Mouse (Mus musculus) heart, embryonic 12.5 days (tissue): Measurements from ENCODE around the gene Vps35l. TPM values are rescaled to one million over a fixed set of nuclear protein-coding genes. Genes with fewer than 3 reads are reported as not detected.

Source experiments
- ATAC-seq: fragments of 200-750 bp; cut with Nextera tagmentation; 2 replicates; pipeline ENCODE4 v1.8.0; 2017; ENCODE audit warnings: moderate TSS enrichment, moderate library complexity; ENCODE audit not compliant: insufficient number of reproducible peaks, low FRiP score
- H3K27ac ChIP-seq: fragments of 300-500 bp; sonication (generic); 2 replicates; pipeline ENCODE4 v1.5.1; 2016; ENCODE audit warnings: mild to moderate bottlenecking, moderate library complexity; ENCODE audit not compliant: poor library complexity, severe bottlenecking
- H3K27me3 ChIP-seq: fragments of 300-500 bp; sonication (generic); replicated peaks from 2 replicates; pipeline ENCODE4 v1.6.1; 2016; ENCODE audit warnings: mild to moderate bottlenecking, moderate library complexity
- H3K36me3 ChIP-seq: fragments of 300-500 bp; sonication (generic); 2 replicates; pipeline ENCODE4 v1.6.1; 2016; ENCODE audit warnings: mild to moderate bottlenecking, moderate library complexity
- H3K4me1 ChIP-seq: fragments of 300-500 bp; sonication (generic); replicated peaks from 2 replicates; pipeline ENCODE4 v1.6.1; 2016; ENCODE audit warnings: mild to moderate bottlenecking
- H3K4me2 ChIP-seq: fragments of 300-500 bp; sonication (generic); 2 replicates; pipeline ENCODE4 v1.6.1; 2016; ENCODE audit warnings: mild to moderate bottlenecking, moderate library complexity
- H3K4me3 ChIP-seq: fragments of 300-500 bp; sonication (generic); 2 replicates; pipeline ENCODE4 v1.5.1; 2016; ENCODE audit warnings: mild to moderate bottlenecking
- H3K9ac ChIP-seq: fragments of 300-500 bp; sonication (generic); 2 replicates; pipeline ENCODE4 v1.6.1; 2016; ENCODE audit warnings: mild to moderate bottlenecking, moderate library complexity
- H3K9me3 ChIP-seq: fragments of 300-500 bp; sonication (generic); replicated peaks from 2 replicates; pipeline ENCODE4 v1.6.1; 2016; ENCODE audit warnings: mild to moderate bottlenecking, moderate library complexity
- WGBS: fragments of 180-500 bp; shearing (Covaris S2); methylation state at CpG from one replicate; pipeline ENCODE4 v1.1.7; 2016; 5-methylcytosine and 5-hydroxymethylcytosine counted together
- polyA plus RNA-seq: library from polyadenylated mRNA; unstranded; fragments of >200 nt; fragmentation: Nextera tagmentation; extraction: Ambion mirVana; gene quantifications from 2 replicates; pipeline ENCODE4 v1.2.1, GENCODE M21; 2016

Gene Vps35l
- polyA plus RNA-seq, 1 experiment from 2014 or later = 55.7 TPM

DNA sequence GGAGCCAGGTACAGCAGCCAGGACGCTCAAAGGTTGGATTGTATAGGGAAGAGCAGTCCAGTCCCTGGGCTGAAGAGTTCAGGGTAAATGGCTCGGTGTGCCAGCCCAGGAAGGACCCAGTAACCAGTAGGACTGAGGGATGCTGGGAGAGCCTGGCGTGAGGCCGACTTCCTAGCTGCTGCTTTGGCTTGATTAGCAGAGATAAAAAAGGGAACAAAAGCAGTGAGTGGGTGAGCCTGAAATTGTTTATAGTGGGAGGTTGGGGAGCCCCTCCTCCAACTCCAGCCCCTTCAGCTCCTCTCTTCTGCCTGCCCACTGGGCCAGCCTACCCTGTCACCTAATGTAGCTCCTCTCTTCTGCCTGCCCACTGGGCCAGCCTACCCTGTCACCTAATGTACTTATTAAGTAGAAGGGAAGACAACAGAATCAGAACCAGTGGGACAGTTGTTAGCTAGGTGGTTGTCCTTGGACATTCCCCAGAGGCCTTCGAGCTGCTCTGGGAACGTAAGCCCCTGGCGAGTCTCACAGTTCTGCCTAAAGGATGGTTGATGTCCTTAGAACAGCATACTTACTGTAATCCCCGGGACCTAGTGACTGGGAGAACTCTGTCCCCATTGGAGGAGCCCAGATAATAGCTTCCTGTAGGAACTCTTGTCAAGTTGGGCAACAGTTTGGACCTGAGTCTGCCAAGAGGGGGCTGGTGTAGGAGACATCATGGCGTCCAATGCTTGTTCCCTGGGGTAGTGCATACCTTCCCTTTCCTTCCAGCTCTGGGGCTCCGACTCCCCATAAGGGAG lies 37.8 kb downstream of the Vps35l start:
- Histone ChIP-seq H3K4me3 (no peak overlapping the region), H3K27ac (no peak overlapping the region), H3K36me3 (peaks cover 66% of the 10 kb centered on the region), H3K9ac (no peak overlapping the region), H3K27me3 (no peaks in the 10 kb centered on the region), H3K4me1 (peaks cover 8% of the 10 kb centered on the region), H3K9me3 (no peaks in the 10 kb centered on the region), H3K4me2 (no peak overlapping the region)
- ATAC-seq = no peak
- 67% methylated on average over 10 of the region's 10 CpGs for WGBS

DNA sequence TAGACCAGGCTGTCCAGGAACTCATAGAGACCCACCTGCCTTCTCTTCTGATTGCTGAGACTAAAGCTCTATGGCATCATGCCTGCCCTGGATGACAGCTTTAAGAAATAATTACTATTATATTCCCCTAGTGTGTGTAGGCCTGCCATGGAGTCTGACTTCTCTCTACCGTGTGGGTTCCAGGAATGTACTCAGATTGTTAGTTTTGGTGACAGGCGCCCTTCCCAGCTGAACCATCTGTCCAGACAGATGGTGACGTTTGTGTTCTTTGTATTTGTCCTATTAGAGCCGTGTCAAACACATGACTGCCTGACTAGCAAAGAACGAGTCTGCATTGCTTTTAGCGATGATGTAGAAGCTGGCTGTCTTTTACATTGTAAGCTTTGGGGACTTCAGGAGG lies 38.5 kb downstream of the Vps35l start:
- no peaks in the 10 kb centered on the region for H3K9me3 ChIP-seq
- H3K36me3 ChIP-seq = peaks cover 67% of the 10 kb centered on the region
- H3K9ac ChIP-seq = no peak overlapping the region
- H3K27me3 ChIP-seq = no peaks in the 10 kb centered on the region
- peaks cover 8% of the 10 kb centered on the region for H3K4me1 ChIP-seq
- no peak for ATAC-seq
- H3K27ac ChIP-seq = no peak overlapping the region
- H3K4me2 ChIP-seq = no peak overlapping the region
- 84% methylated on average over 6 of the region's 6 CpGs for WGBS
- H3K4me3 ChIP-seq = no peak overlapping the region

DNA sequence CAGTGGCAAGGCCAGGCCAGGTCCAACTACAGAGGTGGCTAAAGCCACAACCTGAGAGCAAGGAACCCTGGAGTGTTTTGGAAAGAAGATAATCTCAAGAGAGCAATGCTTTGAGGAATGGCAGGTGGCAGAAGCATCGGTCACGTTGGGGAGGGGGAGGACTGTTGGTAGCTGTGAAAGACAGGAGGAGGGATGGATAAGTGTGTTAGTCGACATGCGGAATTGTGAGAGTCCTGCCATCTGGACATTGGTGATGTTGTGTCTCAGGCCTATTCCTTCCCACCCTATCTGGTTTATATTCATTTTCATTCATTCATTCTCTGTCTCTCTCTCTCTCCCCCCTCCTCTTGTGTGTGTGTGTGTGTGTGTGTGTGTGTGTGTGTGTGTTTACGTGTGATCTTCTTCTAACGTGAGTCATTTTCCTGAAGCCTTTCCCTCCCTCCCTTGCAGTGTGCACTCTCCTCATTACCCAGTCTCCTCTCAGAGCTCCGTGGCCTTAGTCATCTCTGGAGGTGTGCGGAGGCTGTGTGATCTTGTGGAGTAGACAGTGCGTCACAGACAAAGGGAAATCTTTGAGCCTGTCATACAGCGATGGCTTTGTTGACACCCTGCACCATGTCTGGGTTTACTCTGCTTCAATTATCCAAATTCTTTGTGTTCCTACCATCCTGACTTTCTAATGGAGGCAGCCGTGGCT lies 43.4 kb downstream of the Vps35l start:
- 84% methylated on average over 11 of the region's 11 CpGs for WGBS
- H3K4me3 ChIP-seq = no peak overlapping the region
- 0 out of 2 replicates have a peak, but pooled peaks cover under 1% of the 10 kb centered on the region for H3K4me1 ChIP-seq
- no peak overlapping the region for H3K9ac ChIP-seq
- no peak overlapping the region for H3K4me2 ChIP-seq
- H3K27ac ChIP-seq = no peak overlapping the region
- no peaks in the 10 kb centered on the region for H3K27me3 ChIP-seq
- peaks cover 49% of the 10 kb centered on the region for H3K36me3 ChIP-seq
- ATAC-seq = no peak
- no peaks in the 10 kb centered on the region for H3K9me3 ChIP-seq

DNA sequence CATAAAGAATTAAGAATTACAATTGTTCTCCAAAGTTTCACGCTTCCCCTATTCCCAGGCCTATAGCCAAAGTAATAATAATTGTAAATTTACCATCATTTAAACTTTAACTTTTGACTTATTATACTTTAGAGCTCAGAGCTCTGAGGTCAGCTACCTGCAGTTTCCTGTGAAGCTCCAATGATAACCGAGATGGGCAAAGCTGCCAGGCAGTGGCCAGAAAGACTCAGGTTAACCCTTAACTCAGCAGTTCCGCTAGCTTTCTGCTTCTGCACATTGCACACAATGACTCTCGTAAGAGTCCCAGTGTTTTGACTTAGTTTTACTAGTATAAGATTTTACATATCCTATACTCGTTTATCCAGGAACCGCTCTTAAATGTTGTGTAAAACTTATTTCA lies 46.1 kb downstream of the Vps35l start:
- Histone ChIP-seq H3K4me1 (0 out of 2 replicates have a peak, but pooled peaks cover 4% of the 10 kb centered on the region), H3K27me3 (no peaks in the 10 kb centered on the region), H3K27ac (no peak overlapping the region), H3K9ac (no peak overlapping the region), H3K36me3 (peaks cover 36% of the 10 kb centered on the region), H3K4me3 (no peak overlapping the region), H3K4me2 (no peak overlapping the region), H3K9me3 (no peaks in the 10 kb centered on the region)
- no peak for ATAC-seq
- WGBS = 86% methylated on average over 6 of the region's 6 CpGs

DNA sequence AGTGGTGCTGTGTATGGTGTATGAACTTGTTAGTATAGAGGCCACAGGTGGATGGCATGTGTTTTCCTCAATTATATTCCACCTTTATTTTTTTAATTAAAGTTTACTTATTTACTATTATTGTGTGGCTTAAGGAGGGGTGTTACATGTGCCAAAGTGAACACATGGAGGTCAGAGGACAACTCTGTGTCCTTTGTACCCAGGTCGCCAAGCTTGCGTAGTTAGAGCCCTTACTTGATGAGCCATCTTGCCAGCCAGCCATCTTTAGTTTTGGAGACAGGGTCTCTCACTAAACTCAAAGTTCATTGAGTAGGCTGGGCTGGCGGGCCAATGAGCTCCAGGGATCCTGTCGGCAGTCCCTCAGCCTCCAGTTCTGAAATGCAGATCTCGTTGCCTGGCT lies 47.3 kb downstream of the Vps35l start:
- no peak for ATAC-seq
- Histone ChIP-seq H3K27me3 (no peaks in the 10 kb centered on the region), H3K27ac (no peak overlapping the region), H3K9me3 (no peaks in the 10 kb centered on the region), H3K4me3 (no peak overlapping the region), H3K36me3 (peaks cover 43% of the 10 kb centered on the region), H3K4me1 (0 out of 2 replicates have a peak, but pooled peaks cover 4% of the 10 kb centered on the region), H3K4me2 (no peak overlapping the region), H3K9ac (no peak overlapping the region)
- 89% methylated on average over 5 of the region's 5 CpGs for WGBS

DNA sequence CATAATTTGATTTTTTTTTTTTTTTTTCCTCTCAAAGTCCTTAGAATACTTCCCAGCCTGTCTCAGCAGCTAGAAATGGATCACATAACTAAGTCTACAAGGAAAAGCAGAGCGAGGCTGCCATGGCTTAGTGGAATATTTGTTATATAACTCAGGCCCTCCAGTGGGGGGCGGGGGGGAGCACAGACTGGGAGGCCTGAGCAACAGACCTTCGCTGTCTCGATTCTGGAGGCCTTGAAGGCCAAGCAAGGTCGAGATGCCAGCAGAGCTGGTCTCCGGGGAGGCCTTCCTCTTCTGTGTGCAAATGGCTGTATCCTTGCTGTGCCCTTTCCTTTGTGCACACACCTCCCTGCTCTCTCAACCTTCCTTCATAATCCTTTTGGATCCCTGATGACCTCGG lies 48.5 kb downstream of the Vps35l start:
- H3K4me3 ChIP-seq = no peak overlapping the region
- H3K36me3 ChIP-seq = peaks cover 44% of the 10 kb centered on the region
- H3K9ac ChIP-seq = no peak overlapping the region
- H3K4me1 ChIP-seq = 0 out of 2 replicates have a peak, but pooled peaks cover 4% of the 10 kb centered on the region
- H3K4me2 ChIP-seq = no peak overlapping the region
- H3K9me3 ChIP-seq = no peaks in the 10 kb centered on the region
- ATAC-seq = no peak
- H3K27ac ChIP-seq = no peak overlapping the region
- 64% methylated on average over 7 of the region's 7 CpGs for WGBS
- no peaks in the 10 kb centered on the region for H3K27me3 ChIP-seq

DNA sequence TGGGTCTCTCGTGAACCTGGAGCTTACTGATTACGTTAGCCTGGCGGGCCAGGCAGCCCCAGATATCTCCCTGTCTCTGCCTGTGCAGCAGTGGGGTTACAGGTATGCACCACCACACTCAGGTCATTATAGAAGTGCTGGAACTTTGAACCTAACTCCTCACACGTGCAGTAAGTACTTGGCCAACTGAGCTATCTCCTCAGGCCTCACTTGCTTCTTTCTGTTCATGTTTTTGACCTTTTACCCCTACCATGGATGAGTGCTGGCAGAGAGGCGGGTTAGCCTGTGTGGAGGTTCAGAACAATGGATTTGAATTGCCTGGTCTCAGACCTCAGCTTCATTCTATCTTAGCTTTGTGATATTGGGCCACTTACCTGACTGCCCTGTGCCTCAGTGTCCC lies 50.3 kb downstream of the Vps35l start:
- H3K9me3 ChIP-seq = no peaks in the 10 kb centered on the region
- no peak overlapping the region for H3K9ac ChIP-seq
- peaks cover 44% of the 10 kb centered on the region for H3K36me3 ChIP-seq
- H3K4me3 ChIP-seq = no peak overlapping the region
- no peak overlapping the region for H3K4me2 ChIP-seq
- 79% methylated on average over 5 of the region's 5 CpGs for WGBS
- no peak overlapping the region for H3K27ac ChIP-seq
- no peaks in the 10 kb centered on the region for H3K27me3 ChIP-seq
- ATAC-seq = no peak
- H3K4me1 ChIP-seq = 0 out of 2 replicates have a peak, but pooled peaks cover 4% of the 10 kb centered on the region

DNA sequence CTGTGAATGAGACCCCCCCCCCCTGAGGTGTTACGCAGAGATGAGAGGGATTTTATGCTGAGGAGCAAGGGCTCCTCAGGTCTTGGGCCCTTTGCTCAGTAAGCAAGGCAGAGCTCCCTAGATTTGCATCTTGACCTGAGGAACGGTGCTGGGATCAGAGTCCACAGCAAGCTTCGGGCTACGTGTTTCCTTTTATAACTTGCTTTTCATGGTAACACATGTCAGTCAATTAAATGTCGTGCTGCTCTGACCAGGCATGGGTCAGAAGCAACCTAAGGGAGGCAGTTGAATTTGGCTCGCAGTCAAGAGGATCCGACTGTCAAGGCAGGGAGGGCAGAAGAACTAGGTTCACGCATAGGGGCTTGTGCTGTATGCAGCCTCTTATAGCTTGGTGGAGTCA lies 53.9 kb downstream of the Vps35l start:
- H3K27me3 ChIP-seq = no peaks in the 10 kb centered on the region
- H3K9me3 ChIP-seq = no peaks in the 10 kb centered on the region
- no peak overlapping the region for H3K4me3 ChIP-seq
- H3K36me3 ChIP-seq = peaks cover 50% of the 10 kb centered on the region
- no peak overlapping the region for H3K4me2 ChIP-seq
- WGBS = 84% methylated on average over 8 of the region's 8 CpGs
- no peak overlapping the region for H3K27ac ChIP-seq
- no peak for ATAC-seq
- H3K9ac ChIP-seq = no peak overlapping the region
- H3K4me1 ChIP-seq = no peaks in the 10 kb centered on the region

DNA sequence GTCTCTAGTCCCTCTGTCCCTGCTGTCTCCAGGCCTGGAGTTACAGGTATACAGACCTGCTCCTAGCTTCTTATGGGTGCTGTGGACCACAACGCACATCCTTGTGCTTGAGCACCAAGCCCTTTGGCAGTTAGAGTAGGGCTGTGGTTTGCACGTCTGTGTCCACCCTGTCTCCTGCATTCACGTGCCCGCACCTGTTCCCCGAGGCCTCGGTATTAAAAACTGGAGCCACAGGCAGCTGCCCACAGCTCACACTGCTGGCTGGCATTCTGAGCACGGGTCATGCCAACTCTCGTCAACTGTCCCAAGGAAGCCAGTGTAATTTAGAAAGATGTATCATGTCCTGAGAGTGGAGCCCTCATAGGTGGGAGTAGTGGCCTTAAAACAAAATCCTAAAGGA lies 55.8 kb downstream of the Vps35l start:
- no peak for ATAC-seq
- Histone ChIP-seq H3K36me3 (peaks cover 61% of the 10 kb centered on the region), H3K4me1 (no peaks in the 10 kb centered on the region), H3K4me3 (no peak overlapping the region), H3K4me2 (no peak overlapping the region), H3K9ac (no peak overlapping the region), H3K27me3 (no peaks in the 10 kb centered on the region), H3K27ac (no peak overlapping the region), H3K9me3 (no peaks in the 10 kb centered on the region)
- WGBS = 90% methylated on average over 8 of the region's 8 CpGs

DNA sequence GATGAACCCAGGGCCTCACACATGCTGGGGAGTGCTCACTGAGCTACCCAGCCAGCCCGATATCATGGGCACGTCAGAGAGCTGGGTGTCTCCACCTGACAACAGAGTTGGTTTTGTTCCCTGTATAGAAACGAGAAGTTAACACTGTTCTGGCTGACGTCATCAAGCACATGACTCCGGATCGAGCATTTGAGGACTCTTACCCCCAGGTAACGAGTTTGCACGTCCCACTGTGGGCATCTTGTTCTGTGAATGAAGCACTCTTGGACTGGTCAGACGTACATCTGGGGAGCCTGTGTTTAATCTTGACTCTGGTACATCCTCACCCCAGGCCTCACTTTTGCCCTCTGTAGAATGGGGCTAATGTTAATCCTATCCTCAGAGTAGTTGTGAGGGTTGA lies 56.8 kb downstream of the Vps35l start:
- Histone ChIP-seq H3K4me2 (no peak overlapping the region), H3K27ac (no peak overlapping the region), H3K4me1 (no peaks in the 10 kb centered on the region), H3K36me3 (peaks cover 60% of the 10 kb centered on the region), H3K9me3 (no peaks in the 10 kb centered on the region), H3K27me3 (no peaks in the 10 kb centered on the region), H3K4me3 (no peak overlapping the region), H3K9ac (no peak overlapping the region)
- no peak for ATAC-seq
- 82% methylated on average over 9 of the region's 9 CpGs for WGBS

DNA sequence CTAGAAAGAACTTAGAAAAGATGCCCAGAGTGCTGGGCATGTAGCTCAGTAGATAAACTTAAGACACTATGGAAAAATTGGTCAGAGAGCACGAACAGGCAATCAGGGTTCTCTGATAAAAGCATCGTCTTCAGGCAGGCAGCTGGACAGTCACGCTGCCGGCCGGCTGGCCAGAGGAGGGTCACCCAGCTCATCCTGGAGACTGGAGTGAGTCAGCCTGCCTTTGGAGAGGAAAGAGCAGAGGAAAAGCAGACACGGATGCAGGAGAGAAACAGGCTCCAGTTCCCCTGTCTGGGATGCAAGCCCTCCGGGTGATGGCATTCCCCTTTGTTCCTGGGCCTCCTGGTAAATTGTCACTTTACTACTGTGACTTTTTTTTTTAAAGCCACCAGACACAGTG lies 57.6 kb downstream of the Vps35l start:
- H3K4me2 ChIP-seq = no peak overlapping the region
- ATAC-seq = no peak
- H3K27me3 ChIP-seq = no peaks in the 10 kb centered on the region
- peaks cover 61% of the 10 kb centered on the region for H3K36me3 ChIP-seq
- H3K4me3 ChIP-seq = no peak overlapping the region
- no peak overlapping the region for H3K27ac ChIP-seq
- 35% methylated on average over 7 of the region's 7 CpGs for WGBS
- no peaks in the 10 kb centered on the region for H3K9me3 ChIP-seq
- no peak overlapping the region for H3K9ac ChIP-seq
- no peaks in the 10 kb centered on the region for H3K4me1 ChIP-seq
